Mouse (Mus musculus): ENCODE data around the gene Olfr725. TPM values are rescaled to one million over a fixed set of nuclear protein-coding genes. Genes with fewer than 3 reads are reported as not detected.

Gene Olfr725
- total RNA-seq (2015; ENCODE audit: low replicate concordance) (not detected in 2 replicates), total RNA-seq (2017; ENCODE audit: low replicate concordance) (0.42 TPM in 1 of 2 replicates, not detected in the other)

DNA sequence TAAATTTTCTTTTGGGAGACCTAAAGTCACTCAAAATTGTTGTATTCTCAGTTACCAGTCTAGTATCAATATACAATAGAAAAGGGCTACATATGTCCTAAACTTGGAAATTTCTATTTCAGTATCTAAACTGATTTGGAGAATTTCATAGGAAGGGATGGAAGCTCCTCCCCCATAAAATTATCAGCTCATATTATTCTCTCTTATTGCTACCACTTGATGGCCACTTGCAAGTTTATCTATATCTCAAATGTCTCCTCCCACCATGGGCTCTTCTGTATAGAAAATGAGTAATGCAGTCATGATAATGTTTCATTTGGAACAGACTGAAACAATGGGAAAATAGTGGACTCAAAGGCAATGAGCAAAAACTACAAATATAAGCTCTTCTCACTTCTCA is at the start of gene Olfr725:
Gene Olfr725, minus strand, starts transcription at position 101 of the 400 bp plus-strand sequence.
- ATAC-seq (replicated peaks; ENCODE audit: low FRiP score, poor library complexity, severe bottlenecking): no peak

DNA sequence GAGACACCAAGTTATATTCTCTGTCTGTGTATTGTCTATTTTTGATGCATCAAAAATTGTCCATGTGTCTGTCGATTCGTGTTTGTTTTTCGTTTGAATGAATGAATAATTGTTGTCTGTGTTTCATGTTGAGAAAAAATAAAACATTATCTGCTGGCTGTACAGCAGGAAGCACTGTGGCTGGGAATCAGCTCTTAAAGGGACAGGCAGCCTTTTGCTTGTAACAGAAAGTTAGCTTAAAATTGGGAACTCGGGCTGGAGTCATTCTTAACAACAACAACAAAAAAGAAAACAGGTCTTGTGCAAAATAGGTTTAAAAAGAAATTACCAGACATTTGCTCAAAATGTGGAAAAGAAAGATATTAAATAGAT is 22.5 kb upstream of the Olfr725 start:
- no peak for ATAC-seq (replicated peaks; ENCODE audit: low FRiP score, poor library complexity, severe bottlenecking)

DNA sequence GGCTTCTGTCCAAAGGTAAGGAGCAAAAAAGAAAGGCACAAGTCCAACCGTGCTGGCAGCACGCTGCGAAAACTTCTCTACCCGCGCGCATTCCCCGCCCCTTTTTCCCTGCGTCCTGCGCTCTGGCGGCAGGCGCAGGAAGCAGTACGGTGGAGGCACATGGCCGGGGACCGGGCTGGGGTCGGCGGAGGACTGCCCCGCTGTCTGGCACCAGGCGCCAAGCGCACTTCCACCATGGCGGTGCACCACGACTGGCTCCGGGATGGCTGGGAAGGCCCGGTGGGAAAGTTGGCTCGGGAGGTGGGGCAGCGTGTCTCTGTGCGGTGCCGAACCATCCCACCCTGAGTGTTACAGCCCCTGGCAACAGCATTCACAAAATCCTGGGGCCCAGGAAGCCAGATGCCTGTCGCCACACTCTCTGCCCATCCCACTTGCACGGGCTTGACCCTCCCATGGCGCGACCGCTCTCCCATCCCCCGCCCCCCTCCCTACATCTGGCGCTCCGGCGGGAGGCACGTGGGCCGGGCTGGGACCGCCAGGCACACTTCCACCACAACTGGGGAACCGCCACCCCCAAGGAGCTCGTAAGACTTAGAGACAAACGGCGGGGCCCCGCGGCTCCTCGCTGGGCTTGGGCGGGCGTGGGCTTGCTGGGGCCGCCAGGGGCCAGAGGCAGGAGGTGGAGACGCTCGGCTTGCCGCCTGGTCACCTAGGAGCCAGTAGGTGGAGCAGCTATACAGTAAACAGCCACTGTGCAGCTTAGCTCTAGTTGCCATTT is 22.0 kb upstream of the Olfr725 start:
- ATAC-seq (replicated peaks; ENCODE audit: low FRiP score, poor library complexity, severe bottlenecking): no peak; the same call in 1 of the 2 replicates

DNA sequence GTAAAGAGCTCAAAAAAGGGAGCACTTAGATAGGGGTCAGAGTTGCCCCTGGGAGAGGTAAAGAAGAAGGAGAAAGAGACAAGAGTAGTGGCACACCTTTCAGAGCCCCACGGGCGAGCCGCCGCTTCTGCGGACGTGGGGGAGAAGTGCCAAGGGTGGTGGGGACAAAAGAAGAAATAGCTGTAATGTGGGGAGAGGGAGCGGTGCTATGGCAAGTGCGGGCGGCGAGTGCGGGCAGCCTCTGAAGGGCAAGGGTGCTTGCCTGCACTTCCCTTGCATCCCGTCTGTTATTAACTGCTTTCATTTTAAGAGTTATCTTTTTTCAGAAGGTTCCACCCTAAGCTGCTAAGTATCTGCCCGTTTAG is 21.4 kb upstream of the Olfr725 start:
- ATAC-seq (replicated peaks; ENCODE audit: low FRiP score, poor library complexity, severe bottlenecking): no peak

DNA sequence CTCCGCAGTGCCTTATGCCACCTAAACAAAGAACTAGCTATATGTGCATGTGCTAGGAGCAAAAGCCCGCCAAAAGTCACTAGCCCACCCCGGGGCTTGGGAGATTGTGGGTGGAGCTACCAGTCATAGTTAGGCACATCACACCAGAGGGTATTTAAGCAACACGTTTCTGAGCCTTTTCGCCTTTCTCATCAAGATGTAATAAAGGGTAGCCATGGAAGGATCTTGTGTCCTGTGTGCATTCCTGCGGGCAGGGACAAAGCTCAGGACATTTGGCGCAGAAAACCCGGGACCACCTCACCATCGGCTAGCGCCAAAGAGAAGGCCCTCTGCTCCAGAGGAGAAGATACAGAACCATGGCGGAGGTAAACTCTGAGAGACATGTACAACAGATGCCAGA is 21.0 kb upstream of the Olfr725 start:
- ATAC-seq (replicated peaks; ENCODE audit: low FRiP score, poor library complexity, severe bottlenecking): no peak

DNA sequence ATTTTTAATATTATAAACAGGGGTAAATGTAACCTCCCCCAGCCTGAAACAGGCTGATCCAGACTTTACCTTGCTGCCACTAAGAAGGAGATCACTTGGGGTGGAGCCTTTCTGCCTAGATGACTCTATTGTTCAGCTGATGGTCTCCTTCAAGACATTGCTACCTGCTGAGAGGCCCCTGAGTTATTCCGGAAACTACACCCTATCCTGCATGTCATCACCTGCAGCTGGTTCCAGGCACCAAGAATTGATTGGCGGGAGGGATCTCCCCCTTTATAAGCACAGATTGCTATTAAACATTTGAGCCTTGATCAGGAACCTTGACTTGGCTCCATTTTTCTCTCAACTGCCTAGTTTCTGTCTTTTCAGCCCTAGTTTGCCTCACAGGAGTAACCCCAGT is 8.1 kb downstream of the Olfr725 start:
- ATAC-seq (replicated peaks; ENCODE audit: low FRiP score, poor library complexity, severe bottlenecking): no peak

DNA sequence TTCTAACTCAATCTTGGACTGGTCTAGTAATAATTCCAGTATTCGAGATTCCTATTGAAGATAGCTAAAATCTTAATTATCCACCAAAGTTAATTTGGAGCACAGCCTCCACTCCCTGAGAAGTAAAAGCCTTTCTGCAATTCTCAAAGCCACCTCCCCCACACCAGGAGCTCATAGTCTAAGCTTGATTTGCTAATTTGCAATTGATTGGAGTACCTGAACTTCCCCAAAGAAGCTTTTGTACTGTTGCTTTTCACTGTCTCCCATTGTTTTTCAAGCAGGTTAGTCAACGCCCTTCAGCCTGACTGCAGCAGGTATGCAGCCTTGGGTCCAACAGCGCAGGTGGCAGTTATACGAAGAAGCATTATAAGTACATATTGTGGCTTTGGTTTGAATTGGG is 8.8 kb downstream of the Olfr725 start:
- ATAC-seq (replicated peaks; ENCODE audit: low FRiP score, poor library complexity, severe bottlenecking): no peak

DNA sequence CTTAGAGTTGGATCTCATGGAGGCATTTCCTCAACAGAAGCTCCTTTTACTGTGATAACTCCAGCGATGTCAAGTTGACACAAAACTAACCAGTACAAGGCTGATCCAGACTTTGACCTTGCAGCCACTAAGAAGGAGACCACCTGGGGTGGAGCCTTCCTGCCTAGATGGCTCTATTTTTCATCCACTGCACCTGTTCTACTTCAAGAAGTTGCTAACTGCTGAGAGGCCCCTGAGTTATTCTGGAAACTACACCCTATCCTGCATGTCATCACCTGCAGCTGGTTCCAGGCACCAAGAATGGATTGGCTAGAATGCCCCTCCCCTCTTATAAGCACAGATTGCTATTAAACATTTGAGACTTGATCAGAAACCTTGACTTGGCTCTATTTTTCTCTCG is 13.8 kb downstream of the Olfr725 start:
- ATAC-seq (replicated peaks; ENCODE audit: low FRiP score, poor library complexity, severe bottlenecking): no peak

Other genes with a start within 250 kb of the Olfr725 start
- not detected in 2 replicates for gene Olfr722, start 138.4 kb downstream of the Olfr725 start, total RNA-seq (2015; ENCODE audit: low replicate concordance)
- gene Olfr722, start 138.4 kb downstream of the Olfr725 start, total RNA-seq (2017; ENCODE audit: low replicate concordance): not detected in 2 replicates
- not detected in 2 replicates for gene Olfr723, start 108.6 kb downstream of the Olfr725 start, total RNA-seq (2015; ENCODE audit: low replicate concordance)
- not detected in 2 replicates for gene Olfr723, start 108.6 kb downstream of the Olfr725 start, total RNA-seq (2017; ENCODE audit: low replicate concordance)
- not detected in 2 replicates for gene Olfr724, start 77.1 kb downstream of the Olfr725 start, total RNA-seq (2015; ENCODE audit: low replicate concordance)
- gene Olfr724, start 77.1 kb downstream of the Olfr725 start, total RNA-seq (2017; ENCODE audit: low replicate concordance): not detected in 2 replicates
- gene Olfr726, start 50.6 kb upstream of the Olfr725 start, total RNA-seq (2015; ENCODE audit: low replicate concordance): not detected in 2 replicates
- not detected in 2 replicates for gene Olfr726, start 50.6 kb upstream of the Olfr725 start, total RNA-seq (2017; ENCODE audit: low replicate concordance)
- gene Olfr727, start 82.8 kb upstream of the Olfr725 start, total RNA-seq (2015; ENCODE audit: low replicate concordance): not detected in 2 replicates
- 0.98 TPM in 1 of 2 replicates, not detected in the other for gene Olfr727, start 82.8 kb upstream of the Olfr725 start, total RNA-seq (2017; ENCODE audit: low replicate concordance)
- not detected in 2 replicates for gene Olfr728, start 102.3 kb upstream of the Olfr725 start, total RNA-seq (2015; ENCODE audit: low replicate concordance)
- 0.28 TPM in 1 of 2 replicates, not detected in the other for gene Olfr728, start 102.3 kb upstream of the Olfr725 start, total RNA-seq (2017; ENCODE audit: low replicate concordance)
- not detected in 2 replicates for gene Olfr729, start 112.5 kb upstream of the Olfr725 start, total RNA-seq (2015; ENCODE audit: low replicate concordance)
- 0.43 TPM in 1 of 2 replicates, not detected in the other for gene Olfr729, start 112.5 kb upstream of the Olfr725 start, total RNA-seq (2017; ENCODE audit: low replicate concordance)
- gene Olfr730, start 147.8 kb upstream of the Olfr725 start, total RNA-seq (2015; ENCODE audit: low replicate concordance): not detected in 2 replicates
- gene Olfr730, start 147.8 kb upstream of the Olfr725 start, total RNA-seq (2017; ENCODE audit: low replicate concordance): not detected in 2 replicates
- gene Olfr731, start 201.5 kb upstream of the Olfr725 start, total RNA-seq (2015; ENCODE audit: low replicate concordance): not detected in 2 replicates
- gene Olfr731, start 201.5 kb upstream of the Olfr725 start, total RNA-seq (2017; ENCODE audit: low replicate concordance): not detected in 2 replicates
- gene Olfr732, start 243.8 kb upstream of the Olfr725 start, total RNA-seq (2015; ENCODE audit: low replicate concordance): not detected in 2 replicates
- not detected in 2 replicates for gene Olfr732, start 243.8 kb upstream of the Olfr725 start, total RNA-seq (2017; ENCODE audit: low replicate concordance)